Mouse (Mus musculus) frontal cortex, adult (tissue): ENCODE measurements around the gene Spaca7.
"Not testable (repeated sequence)": the region's sequence is repeated elsewhere in the genome, so short reads cannot be mapped to it uniquely, and the experiment has no call there.

Experiments used
- ATAC-seq: cut with Nextera tagmentation; 2 replicates; pipeline ENCODE4 v1.9.2; 2017; ENCODE audit warnings: mild to moderate bottlenecking, moderate library complexity, mixed read lengths; ENCODE audit not compliant: low TSS enrichment

The Spaca7 gene

DNA sequence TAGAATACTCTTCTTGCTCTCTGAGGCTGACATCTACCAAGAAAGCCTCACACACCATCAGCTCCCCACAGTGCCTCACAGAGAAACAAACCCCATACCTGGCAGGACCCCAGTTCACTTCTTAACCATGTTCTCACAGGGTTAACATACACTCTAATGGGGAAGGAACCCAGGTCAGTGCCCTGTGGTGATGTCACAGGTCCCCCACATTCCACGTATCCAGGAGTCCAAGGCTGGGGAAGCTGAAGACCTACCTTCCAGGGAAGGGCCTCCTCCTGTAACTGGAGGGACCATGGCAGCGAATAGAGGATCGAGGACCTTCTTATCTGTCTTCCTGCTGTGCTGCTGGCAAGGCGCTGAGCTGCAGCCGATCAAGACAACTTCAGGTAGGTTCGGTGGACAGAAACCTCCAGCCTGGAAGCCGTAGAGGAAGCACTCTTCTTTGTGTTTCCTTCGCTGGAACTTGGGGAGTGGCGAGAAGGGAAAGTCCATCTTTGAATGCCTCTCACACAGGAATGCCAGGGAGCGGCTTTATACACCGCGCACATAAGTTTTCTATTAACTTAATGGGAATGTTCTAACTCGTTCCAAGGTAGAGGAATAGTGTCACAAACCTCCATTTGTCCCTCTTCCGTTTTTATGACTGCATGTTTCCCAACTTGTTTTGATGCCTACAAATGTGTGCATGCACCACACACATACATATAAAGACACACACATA lies at the start of gene Spaca7:
Gene Spaca7, plus strand, starts transcription at position 216 of the 721 bp plus-strand sequence.
- no peak for ATAC-seq

DNA sequence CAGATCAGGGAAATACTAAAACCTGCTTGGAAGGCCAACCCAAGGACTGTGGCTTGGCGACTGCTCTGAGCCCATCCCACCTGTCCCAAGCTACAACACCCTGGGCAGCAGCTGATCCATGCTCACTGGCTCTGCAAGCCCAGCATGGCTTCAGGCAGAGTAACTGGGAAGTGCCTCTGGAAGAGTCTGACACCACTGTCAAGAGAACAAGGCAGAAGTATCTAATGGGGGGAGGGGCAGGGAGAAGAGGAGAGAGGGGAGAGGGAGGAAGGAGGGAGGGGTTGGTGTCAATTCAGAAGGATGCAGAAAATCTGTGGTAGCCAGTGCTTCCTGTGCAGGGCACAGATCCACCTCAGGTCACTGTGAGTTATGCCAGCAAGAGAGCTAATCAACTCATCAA lies 48.5 kb upstream of the Spaca7 start:
- ATAC-seq: no peak

DNA sequence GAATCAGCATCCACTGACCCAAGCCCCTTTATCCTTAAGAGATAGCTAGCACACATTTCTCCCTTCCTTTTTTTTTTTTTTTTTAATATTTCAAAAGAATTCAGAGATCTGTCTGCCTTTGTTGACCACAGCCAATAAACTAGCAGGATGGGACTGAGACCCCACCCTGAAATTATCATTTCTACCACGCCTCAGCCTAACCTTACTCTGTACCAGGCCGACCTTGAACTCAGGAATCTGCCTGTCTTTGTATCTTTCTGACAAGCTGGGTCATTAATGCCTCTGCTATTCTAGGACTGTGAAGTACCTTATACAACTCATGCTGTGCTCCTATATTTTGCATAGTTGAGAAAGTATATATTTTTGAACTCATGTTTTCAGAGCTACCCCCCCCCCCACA lies 44.2 kb upstream of the Spaca7 start:
- ATAC-seq: no peak

DNA sequence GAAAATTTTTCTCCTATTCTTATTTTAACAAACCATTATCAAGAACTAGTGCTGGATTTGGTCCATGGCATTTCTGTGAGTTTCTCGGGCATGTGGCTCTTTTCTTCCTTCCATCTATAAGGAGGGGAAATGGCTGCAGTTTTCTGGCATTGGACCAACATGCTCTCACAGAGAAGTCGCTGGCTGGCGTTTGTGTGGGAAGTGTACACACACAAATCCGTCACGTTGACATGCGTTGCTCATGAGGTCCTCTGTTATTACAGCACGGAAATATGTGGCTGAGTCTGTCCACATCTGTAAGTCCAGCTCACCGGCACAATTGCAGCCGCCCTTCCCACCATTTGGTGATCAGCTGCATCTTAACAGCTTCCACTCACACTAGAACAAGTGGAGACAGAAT lies 37.2 kb upstream of the Spaca7 start:
- no peak for ATAC-seq

DNA sequence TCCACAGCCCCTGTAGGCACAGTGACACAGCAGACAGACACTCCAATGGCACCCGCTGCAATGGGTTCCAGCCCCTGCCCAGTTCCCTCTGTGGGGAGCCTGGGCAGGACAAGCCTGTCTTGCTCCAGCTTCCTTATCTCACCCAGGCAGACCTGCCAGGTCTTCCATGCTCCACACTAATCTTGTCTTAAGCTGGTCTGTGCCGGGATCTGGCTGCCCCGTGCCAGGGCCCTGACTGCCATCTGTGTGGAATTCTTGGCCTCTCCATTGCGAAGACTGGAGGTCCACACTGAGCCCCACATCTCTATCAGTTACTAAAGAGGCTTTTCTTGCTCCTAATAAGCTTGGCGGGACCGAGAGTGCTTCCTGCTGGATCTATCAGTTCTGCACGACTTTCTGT lies 36.5 kb upstream of the Spaca7 start:
- no peak for ATAC-seq

DNA sequence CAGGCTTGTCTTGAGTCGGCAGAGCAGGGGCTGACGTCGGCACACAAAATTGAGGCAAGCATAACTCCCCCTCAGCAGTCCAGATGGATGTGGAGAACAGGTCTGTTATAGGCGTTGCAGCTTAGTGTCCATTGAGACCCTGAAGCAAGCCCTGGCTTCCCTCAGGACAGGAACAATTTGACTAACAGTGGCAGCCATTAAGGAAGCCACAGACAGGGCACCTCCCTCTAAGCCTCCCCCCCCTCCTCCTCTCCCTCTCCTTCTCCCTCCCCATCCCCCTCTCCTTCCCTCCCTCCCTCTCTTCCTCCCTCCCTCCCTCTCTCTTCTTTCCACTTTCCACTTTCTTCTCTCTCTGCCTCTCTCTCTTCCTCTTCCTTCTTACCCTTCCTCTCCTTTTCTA lies 27.6 kb upstream of the Spaca7 start:
- ATAC-seq: no peak

DNA sequence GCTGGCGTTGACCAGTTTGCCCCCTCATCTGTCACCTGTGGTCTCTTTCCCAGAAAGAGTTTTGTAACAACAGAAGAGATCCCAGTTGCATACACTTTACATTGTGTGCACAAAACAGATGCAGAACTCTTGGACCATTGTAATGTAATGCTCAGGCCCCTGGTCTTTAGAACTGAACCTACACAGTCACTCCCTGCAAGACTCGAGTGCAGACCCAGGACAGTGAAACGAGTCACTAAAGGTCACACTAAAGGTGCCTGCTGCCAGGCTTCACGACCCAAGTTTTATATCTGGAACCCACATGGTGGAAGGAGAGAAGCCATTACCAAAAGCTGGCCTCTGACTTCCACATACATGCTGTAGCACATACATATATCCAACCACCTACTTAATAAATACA lies 27.2 kb upstream of the Spaca7 start:
- no peak for ATAC-seq

DNA sequence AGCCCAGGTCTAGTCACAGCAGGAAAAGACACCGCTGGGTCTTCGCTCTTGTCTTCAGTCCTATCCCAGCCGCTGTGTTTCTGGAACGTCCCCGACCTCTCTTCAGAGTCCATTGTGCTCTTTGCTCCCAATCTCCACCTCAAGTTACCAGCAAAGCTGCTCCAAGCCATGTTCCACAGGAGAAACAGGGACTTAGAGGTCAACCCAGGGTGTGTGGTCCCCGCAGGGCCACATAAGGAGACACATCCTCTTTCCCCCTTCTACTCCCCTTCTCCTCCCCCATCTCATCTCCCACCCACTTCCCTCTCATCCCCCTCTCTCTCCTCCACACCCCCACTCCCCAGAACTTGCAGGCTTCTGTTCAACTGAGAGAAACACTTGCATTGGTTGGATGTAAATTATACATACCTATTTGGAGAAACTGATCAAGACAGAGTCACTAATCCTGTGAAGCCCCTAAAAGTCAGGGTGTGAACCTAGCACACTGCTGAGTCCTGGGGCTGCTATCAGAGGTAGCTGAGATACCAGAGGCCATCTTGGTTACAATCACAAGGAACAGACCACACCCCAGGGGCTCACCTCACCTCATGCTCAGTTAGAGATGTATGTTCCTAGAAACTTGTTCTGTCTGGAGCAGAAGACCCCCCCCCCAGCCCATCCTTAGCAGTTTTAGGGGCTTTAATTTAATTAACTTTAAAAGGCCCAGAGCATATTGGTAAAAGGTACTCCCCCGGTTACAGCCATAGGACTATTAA lies 25.2 kb upstream of the Spaca7 start:
- no peak for ATAC-seq

DNA sequence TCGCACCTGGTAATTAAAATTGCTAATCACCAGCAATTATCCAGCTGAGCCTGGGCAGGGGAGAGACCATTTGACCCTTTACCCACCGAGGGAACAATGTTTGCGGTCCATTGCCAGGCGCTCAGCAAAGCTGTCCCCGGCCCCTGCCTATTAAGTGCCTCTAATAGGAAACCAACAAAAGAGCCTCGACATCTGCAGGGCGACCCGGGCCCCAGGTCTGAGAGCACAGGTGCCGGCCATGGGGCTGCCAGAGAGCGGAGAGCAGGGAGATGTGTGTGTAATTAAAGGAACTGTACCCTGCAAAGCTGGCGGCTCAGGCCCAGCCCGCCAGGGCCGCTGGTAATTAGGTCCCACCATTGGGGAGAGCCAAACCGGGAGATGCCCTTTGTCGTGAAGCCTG lies 24.6 kb upstream of the Spaca7 start:
- ATAC-seq: no peak

DNA sequence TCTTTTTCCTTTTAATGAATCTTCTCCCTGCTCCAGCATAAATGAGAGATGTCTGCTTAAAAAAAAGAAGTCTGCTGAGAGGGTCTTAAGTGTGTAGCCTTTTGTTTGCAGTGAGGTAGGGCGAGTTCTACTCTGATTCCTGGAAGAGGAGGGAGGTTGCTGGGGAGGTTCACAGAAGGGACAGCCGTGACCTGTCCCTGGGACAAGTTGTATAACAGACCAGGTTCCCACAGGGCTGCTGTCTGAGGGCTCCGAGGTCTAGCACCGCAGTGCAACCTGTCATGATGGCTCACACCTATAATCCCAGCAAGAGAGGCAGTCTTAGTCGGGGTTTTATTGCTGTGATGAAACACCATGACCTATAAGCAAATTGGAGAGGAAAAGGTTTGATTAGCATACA lies 24.1 kb upstream of the Spaca7 start:
- no peak for ATAC-seq

DNA sequence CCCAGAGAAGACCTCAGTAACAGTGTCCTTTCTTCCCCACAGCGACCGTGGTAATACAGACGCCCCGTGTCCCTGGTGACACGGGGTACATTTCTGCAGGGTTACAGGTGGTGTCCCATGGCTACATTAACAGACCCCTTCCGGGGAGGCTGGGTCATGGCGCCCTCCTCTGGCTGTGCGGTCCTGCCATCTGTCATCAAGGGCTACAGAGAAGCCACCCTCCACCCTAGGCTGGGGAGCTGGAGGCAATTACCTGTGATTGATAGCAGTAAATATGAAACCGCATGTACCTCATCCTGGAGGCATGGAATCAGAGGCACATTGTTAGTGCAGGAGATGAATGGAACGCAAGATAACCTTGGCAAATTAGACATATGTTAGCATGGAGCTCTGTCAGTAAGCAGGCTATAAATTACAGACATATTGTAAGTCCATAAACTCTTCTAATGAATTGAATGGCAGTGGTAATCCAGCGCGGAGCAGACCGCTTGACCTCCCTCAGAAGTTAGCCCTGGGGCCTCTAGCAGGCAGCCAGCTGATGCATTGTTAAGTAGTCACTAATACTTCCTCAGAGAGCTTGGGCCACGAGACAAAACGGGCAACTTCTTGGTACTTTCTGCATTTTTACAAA lies 17.2 kb upstream of the Spaca7 start:
- ATAC-seq: no peak

DNA sequence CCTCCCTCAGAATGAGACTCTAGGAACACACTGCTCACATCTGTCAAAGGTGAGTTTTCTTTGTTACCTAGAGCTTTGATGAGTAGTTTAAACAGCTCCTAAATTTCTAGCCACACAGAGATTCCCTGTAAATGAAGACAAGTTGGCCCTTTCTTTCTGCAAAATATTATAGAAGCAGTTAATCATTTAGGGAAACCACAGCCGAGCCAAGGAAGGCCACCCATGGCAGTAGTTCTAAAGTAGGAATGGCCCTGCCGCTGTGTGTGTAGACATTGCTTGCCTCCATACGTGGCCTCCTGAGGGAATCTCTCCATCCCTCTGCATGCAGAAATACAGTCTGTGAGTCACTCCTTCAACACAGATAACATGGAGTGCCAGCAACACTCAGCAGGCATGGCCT lies 14.0 kb upstream of the Spaca7 start:
- peak; percentile 55; the same call in 1 of the 2 replicates for ATAC-seq

DNA sequence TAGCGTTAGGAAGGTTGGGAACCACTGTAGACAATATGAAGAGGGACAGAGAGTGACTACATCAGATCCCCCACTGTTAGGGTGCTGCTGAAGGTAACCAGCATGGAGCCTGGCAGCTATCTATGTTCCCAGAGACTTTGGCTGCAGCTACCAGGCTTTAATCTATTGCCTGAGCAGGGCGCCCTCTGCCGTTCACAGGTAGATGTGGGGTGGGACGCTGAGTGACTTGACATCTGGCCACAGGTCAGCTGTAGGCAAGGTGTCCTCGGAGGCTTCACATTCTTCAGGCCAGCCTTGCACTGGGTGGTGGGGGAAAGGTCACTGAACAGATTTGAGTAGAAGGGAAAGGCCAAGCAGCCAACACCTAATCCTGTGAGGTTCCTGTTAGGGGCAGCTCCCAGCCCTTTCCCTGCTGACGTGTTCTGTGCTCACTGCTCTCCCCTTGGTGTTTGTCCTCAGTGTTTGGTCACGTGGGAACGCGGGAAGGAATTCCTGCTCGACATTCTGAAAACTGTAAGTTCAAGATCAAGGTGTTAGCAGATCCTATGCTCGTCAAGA lies 11.3 kb upstream of the Spaca7 start:
- ATAC-seq: peak; percentile 69; the same call in 1 of the 2 replicates

DNA sequence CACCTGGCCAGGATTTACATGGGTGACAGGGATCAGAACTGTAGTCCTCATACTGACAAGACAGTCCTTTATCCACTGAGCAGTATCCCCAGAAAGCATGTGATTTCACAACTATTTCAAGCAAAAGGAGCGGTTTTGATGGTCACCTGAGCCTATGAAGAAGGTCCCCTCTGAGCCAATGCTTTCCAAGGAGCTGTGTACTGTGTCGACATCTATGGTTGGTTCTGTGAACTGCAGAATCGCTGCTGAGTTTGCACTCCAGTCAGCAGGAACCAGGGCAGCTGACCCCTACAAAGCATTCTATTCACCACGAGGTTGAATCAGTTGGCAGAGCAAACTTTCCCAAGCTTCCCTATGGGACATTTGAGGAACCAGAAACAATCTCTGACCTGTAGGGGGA lies 8.5 kb upstream of the Spaca7 start:
- peak; percentile 62; the same call in 1 of the 2 replicates for ATAC-seq

DNA sequence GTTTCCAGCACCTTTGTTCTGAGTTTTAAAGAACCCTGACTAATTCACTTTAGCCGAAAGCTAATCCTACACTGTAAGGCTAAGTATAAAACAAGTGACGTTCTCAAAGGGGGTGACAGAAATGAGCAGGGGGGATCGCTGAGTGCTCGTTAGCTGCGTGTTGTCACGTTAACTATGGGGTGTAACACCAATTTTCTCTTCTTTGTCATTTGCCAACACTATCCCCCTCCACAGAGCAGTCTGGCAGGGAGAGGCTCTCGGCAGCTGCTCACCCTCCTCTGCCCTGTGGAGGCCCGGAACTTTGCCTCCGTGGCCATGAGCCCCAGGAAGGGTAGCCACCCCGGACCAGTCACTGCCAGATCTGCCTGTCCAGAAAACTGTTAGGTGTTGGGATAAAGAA lies 7.3 kb upstream of the Spaca7 start:
- ATAC-seq: no peak

DNA sequence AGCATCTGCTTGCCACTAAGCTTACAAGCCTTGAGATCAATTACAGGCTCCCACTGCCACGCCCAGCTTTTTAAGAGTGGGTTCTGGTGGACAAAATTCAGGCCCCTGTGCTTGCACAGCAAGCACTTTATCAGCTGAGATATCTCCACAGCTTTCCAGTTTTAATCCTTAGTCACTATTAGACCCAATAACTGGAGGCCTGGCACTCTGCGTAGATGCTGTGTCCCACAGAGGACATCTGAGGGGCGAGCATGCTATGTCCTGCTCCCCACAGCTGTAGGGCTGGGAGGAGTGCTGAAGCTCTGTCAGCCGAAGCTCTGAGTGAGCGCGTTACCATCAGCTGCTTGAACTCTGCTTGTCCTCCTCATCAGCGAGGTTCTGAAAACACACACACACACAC lies 6.3 kb upstream of the Spaca7 start:
- no peak for ATAC-seq

DNA sequence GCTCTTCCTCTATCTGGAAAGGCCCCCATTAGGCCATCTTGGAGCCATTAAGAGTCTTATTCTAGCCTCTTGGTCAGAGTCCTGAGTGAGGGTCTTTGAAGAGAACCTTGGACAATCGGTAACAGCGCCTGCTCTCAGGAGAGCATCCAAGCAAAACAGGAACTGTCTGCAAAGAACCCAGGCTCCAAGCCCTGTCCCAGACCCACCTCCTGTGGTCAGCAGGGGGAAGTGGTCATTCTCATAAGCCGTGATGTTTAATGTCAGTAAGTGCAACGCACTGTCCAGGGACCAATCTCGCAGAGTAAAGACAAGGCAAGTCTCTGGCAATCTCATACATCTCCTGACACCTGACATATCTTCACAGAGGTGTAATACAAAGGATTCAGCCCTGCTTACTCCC lies 3.2 kb downstream of the Spaca7 start:
- ATAC-seq: no peak

DNA sequence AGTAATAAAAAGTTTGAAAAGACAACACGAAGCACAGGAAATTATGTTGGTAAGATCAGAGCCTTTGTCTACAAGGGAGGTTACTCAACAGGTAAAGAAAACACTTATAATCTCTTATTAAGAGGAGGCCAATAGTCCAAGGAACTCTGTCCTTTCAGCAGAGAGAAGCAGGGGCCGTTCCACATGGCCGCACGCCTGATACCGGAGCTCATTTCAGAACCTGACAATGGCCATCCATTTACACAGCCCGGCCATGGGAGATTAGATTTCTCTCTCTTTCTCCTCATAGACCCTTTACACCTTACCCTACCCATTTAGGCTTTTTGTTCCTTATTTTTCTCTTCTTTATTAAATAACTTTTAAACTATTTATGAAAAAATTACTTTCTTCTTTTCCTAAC lies 3.9 kb downstream of the Spaca7 start:
- ATAC-seq: no peak

DNA sequence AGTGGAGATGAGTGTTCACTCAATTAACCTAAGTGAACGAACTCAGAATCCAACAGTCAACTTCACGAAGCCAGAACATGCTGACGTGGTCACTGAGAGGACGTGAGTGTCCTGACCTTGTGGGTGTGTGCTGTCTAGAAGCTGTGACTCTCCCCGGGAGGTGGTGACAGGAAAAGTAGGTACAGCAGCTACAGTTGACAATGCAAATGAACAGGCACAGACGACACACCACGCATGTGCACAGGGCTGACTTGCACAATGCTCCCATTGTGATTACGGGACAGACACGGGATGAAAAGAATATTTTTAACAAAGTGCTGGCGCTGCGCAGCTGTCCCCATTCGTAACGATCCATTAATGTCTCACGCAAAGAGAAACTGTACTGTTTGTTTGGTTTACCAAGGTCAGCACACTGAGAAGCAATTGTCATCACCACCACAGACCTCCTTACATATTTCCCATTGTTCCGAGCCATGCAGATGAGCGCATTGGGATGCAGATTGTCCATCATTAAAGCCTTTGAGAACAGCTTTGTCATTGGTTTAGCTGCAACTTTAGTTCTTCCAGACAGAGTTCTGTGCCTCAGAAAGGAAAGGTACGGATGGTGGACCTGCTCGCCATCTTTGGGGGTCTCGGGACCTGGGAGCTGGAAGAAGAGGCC lies 6.6 kb downstream of the Spaca7 start:
- ATAC-seq: not testable (repeated sequence)

DNA sequence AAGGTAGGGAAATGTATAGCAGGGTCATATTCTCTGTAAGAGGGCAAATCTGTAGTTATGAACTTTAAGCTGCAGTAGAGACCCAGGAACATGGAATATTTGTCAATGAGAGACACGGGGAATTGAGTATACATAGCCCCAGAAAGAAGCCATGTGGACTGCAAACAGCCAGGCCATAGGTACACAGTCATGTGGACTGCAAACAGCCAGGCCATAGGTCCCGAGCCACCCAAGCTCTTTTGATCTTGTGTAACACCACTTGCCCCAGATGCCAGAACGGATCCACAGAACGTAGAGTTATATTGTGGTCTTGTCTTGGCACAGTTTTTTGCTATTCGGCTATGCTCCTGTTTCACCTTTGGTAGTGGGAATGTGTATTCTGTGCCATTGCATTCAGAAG lies 11.0 kb downstream of the Spaca7 start:
- no peak for ATAC-seq

DNA sequence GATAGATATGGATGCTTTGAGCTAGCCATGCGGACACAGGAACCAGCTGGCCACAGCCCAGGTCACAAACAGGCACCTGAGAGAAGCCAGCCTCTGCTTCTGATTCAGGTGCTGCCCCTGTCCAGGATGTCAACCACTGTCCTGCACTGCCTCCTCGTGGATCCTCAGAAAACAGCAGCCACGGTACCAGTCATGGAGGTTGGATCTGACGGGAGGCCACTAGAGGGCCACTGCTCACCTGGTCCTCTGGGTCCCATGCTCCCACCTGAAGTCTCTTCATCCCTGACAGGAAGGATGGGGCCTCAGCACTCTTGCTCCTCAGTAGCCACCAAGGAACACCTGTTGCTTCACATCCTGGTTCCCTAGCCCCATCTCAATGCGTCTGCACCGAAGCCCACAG lies 34.4 kb downstream of the Spaca7 start:
- peak; percentile 93 for ATAC-seq

DNA sequence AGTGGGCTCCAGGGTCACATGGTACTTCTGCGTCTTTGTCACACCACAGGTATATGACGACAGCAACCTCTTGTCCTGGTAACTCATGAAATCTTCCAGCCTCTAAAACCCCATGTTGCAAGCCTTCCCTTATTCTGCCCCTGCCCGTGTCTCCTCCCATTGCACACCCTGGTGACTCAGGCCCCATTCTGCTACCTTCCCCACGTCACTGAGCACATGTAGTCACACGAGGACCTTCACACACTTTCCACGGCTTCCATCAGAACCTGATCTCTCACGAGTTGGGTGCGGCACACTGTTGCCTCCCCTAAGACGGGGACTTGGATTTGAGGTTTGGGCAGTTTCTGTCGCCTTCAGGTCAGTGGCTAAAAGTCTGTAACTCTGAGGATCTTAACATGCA lies 36.0 kb downstream of the Spaca7 start:
- no peak for ATAC-seq
